Mouse (Mus musculus) heart, embryonic 11.5 days (tissue): ENCODE measurements at regions not wholly inside any gene's neighbourhood (a gene's known extent, or its start where the extent isn't known, plus 50 kb on each side); places are given as distances from the start of the nearest gene placed in this dataset.

Source experiments
- ATAC-seq: fragments of 200-750 bp; cut with Nextera tagmentation; replicated peaks from 2 replicates; pipeline ENCODE4 v1.8.0; 2017; ENCODE audit warnings: moderate library complexity; ENCODE audit not compliant: insufficient number of reproducible peaks, low FRiP score, low TSS enrichment
- H3K27ac ChIP-seq: fragments of 300-500 bp; sonication (generic); 2 replicates; pipeline ENCODE4 v1.5.1; 2014; ENCODE audit warnings: mild to moderate bottlenecking, low read depth, low read length
- H3K27me3 ChIP-seq: fragments of 300-500 bp; sonication (generic); 2 replicates; pipeline ENCODE4 v1.6.1; 2014; ENCODE audit warnings: mild to moderate bottlenecking, low read length, mixed read lengths; ENCODE audit not compliant: control insufficient read depth, insufficient read depth
- H3K36me3 ChIP-seq: fragments of 300-500 bp; sonication (generic); 2 replicates; pipeline ENCODE4 v1.6.1; 2014; ENCODE audit warnings: mild to moderate bottlenecking, low read length, moderate library complexity, mixed read lengths; ENCODE audit not compliant: control insufficient read depth, insufficient read depth
- H3K4me1 ChIP-seq: fragments of 300-500 bp; sonication (generic); 2 replicates; pipeline ENCODE4 v1.6.1; 2014; ENCODE audit warnings: low read length; ENCODE audit not compliant: control insufficient read depth, insufficient read depth
- H3K4me2 ChIP-seq: fragments of 300-500 bp; sonication (generic); 2 replicates; pipeline ENCODE4 v1.6.1; 2014; ENCODE audit warnings: mild to moderate bottlenecking, moderate library complexity
- H3K4me3 ChIP-seq: fragments of 300-500 bp; sonication (generic); 2 replicates; pipeline ENCODE4 v1.5.1; 2014; ENCODE audit warnings: low read depth, low read length
- H3K9ac ChIP-seq: fragments of 300-500 bp; sonication (generic); 2 replicates; pipeline ENCODE4 v1.6.1; 2014; ENCODE audit warnings: mild to moderate bottlenecking, low read depth, low read length, moderate library complexity
- H3K9me3 ChIP-seq: fragments of 300-500 bp; sonication (generic); replicated peaks from 2 replicates; pipeline ENCODE4 v1.6.1; 2016; ENCODE audit warnings: low read length; ENCODE audit not compliant: control insufficient read depth
- WGBS: fragments of 180-500 bp; shearing (Covaris S2); extraction: QIAGEN DNeasy Blood & Tissue Kit; methylation state at CpG from one replicate; pipeline ENCODE4 v1.1.7; 2014; ENCODE audit not compliant: insufficient replicate concordance; 5-methylcytosine and 5-hydroxymethylcytosine counted together

GRCm38 (mm10) chr1:71755435-71755834 is 102.4 kb upstream of the Fn1 start:
- 28% methylated on average over 9 of the region's 9 CpGs for WGBS
- no peak overlapping the region for H3K27ac ChIP-seq
- H3K4me3 ChIP-seq: no peak overlapping the region
- no peak for ATAC-seq
- no peaks in the 10 kb centered on the region for H3K36me3 ChIP-seq
- H3K9ac ChIP-seq: no peak overlapping the region
- H3K9me3 ChIP-seq: no peaks in the 10 kb centered on the region; the same call in 1 of the 2 replicates
- no peaks in the 10 kb centered on the region for H3K27me3 ChIP-seq
- no peak overlapping the region for H3K4me2 ChIP-seq
- H3K4me1 ChIP-seq: no peaks in the 10 kb centered on the region; the same call in 1 of the 2 replicates

GRCm38 (mm10) chr1:71752351-71752750 is 99.4 kb upstream of the Fn1 start:
- Histone ChIP-seq H3K4me2 (no peak overlapping the region), H3K27ac (no peak overlapping the region), H3K9me3 (no peaks in the 10 kb centered on the region; the same call in 1 of the 2 replicates), H3K4me3 (no peak overlapping the region), H3K4me1 (no peaks in the 10 kb centered on the region; the same call in 1 of the 2 replicates), H3K9ac (no peak overlapping the region), H3K27me3 (no peaks in the 10 kb centered on the region), H3K36me3 (no peaks in the 10 kb centered on the region)
- 79% methylated on average over 1 of the region's 1 CpGs for WGBS
- ATAC-seq: no peak

- 85% methylated on average over 1 of the region's 1 CpGs for WGBS
- ATAC-seq: no peak
- Histone ChIP-seq H3K27ac (no peak overlapping the region), H3K4me2 (no peak overlapping the region), H3K9ac (no peak overlapping the region), H3K36me3 (no peaks in the 10 kb centered on the region), H3K4me3 (no peak overlapping the region), H3K9me3 (no peaks in the 10 kb centered on the region; the same call in 1 of the 2 replicates), H3K27me3 (no peaks in the 10 kb centered on the region), H3K4me1 (no peaks in the 10 kb centered on the region; the same call in 1 of the 2 replicates)
Observed at GRCm38 (mm10) chr1:71751601-71752000, 98.6 kb upstream of the Fn1 start.

GRCm38 (mm10) chr1:71735606-71736005 is 82.6 kb upstream of the Fn1 start:
- Histone ChIP-seq H3K4me2 (no peak overlapping the region), H3K4me3 (no peak overlapping the region), H3K9me3 (no peaks in the 10 kb centered on the region), H3K4me1 (no peaks in the 10 kb centered on the region), H3K27ac (no peak overlapping the region), H3K9ac (no peak overlapping the region), H3K27me3 (no peaks in the 10 kb centered on the region), H3K36me3 (no peaks in the 10 kb centered on the region)
- 66% methylated on average over 3 of the region's 3 CpGs for WGBS
- no peak for ATAC-seq

GRCm38 (mm10) chr1:71731623-71732022 is 78.6 kb upstream of the Fn1 start:
- no peak overlapping the region for H3K27ac ChIP-seq
- H3K36me3 ChIP-seq: no peaks in the 10 kb centered on the region
- no peaks in the 10 kb centered on the region for H3K27me3 ChIP-seq
- no peak overlapping the region for H3K4me3 ChIP-seq
- H3K4me2 ChIP-seq: no peak overlapping the region
- no peak for ATAC-seq
- peaks cover 2% of the 10 kb centered on the region; the same call in 1 of the 2 replicates for H3K4me1 ChIP-seq
- H3K9me3 ChIP-seq: no peaks in the 10 kb centered on the region
- H3K9ac ChIP-seq: no peak overlapping the region

- Histone ChIP-seq H3K27ac (peak overlapping the region; percentile 25; the same call in 1 of the 2 replicates), H3K36me3 (no peaks in the 10 kb centered on the region), H3K4me1 (peaks cover 2% of the 10 kb centered on the region; the same call in 1 of the 2 replicates), H3K9me3 (no peaks in the 10 kb centered on the region), H3K4me2 (no peak overlapping the region), H3K27me3 (no peaks in the 10 kb centered on the region), H3K9ac (no peak overlapping the region), H3K4me3 (no peak overlapping the region)
- 56% methylated on average over 4 of the region's 4 CpGs for WGBS
- ATAC-seq: no peak
Observed at GRCm38 (mm10) chr1:71731011-71731410, 78.0 kb upstream of the Fn1 start.

- no peaks in the 10 kb centered on the region for H3K27me3 ChIP-seq
- H3K36me3 ChIP-seq: no peaks in the 10 kb centered on the region
- H3K9ac ChIP-seq: no peak overlapping the region
- no peak for ATAC-seq
- H3K4me1 ChIP-seq: peaks cover 3% of the 10 kb centered on the region; the same call in 1 of the 2 replicates
- no peak overlapping the region for H3K4me3 ChIP-seq
- 40% methylated on average over 8 of the region's 8 CpGs for WGBS
- H3K4me2 ChIP-seq: no peak overlapping the region
- no peaks in the 10 kb centered on the region for H3K9me3 ChIP-seq
- H3K27ac ChIP-seq: no peak overlapping the region
Observed at GRCm38 (mm10) chr1:71728852-71729347, 75.9 kb upstream of the Fn1 start.

- Histone ChIP-seq H3K9ac (no peak overlapping the region), H3K36me3 (no peaks in the 10 kb centered on the region), H3K9me3 (no peaks in the 10 kb centered on the region), H3K4me3 (no peak overlapping the region), H3K27ac (no peak overlapping the region), H3K27me3 (no peaks in the 10 kb centered on the region), H3K4me1 (peaks cover 2% of the 10 kb centered on the region; the same call in 1 of the 2 replicates), H3K4me2 (no peak overlapping the region)
- 54% methylated on average over 7 of the region's 7 CpGs for WGBS
- ATAC-seq: no peak
Observed at GRCm38 (mm10) chr1:71723816-71724215, 70.8 kb upstream of the Fn1 start.

- 0 out of 2 replicates have a peak, but pooled peaks cover 2% of the 10 kb centered on the region for H3K4me1 ChIP-seq
- no peak overlapping the region for H3K4me3 ChIP-seq
- no peak overlapping the region for H3K9ac ChIP-seq
- 58% methylated on average over 2 of the region's 2 CpGs for WGBS
- H3K9me3 ChIP-seq: no peaks in the 10 kb centered on the region
- H3K27ac ChIP-seq: no peak overlapping the region
- H3K4me2 ChIP-seq: no peak overlapping the region
- no peaks in the 10 kb centered on the region for H3K36me3 ChIP-seq
- no peak for ATAC-seq
- H3K27me3 ChIP-seq: no peaks in the 10 kb centered on the region
Observed at GRCm38 (mm10) chr1:71723039-71723397, 70.0 kb upstream of the Fn1 start.
